Mouse (Mus musculus) CH12.LX (cell line): Measurements from ENCODE around the gene Foxc2. TPM values are rescaled to one million over a fixed set of nuclear protein-coding genes. Genes with fewer than 3 reads are reported as not detected.

Experiments used
- DNase-seq: peaks from one replicate; pipeline ENCODE4 v3.0.0-alpha.2; 2013; ENCODE audit errors: extremely low read depth
- H3K27ac ChIP-seq: 2 replicates; pipeline ENCODE4 v1.5.1; 2012; ENCODE audit warnings: low read depth, mild to moderate bottlenecking, control low read depth, moderate library complexity; ENCODE audit not compliant: insufficient read depth
- H3K27me3 ChIP-seq: replicated peaks from 2 replicates; pipeline ENCODE3; 2012; ENCODE audit warnings: inconsistent platforms
- H3K36me3 ChIP-seq, 2 experiments: replicated peaks in 1 of 2; 2 replicates each; pipeline versions ENCODE3 to v1.6.1; 2012; ENCODE audit warnings: inconsistent platforms in 1 of 2, low read length in 1 of 2, mild to moderate bottlenecking in 1 of 2, mixed read lengths in 1 of 2, moderate library complexity in 1 of 2; ENCODE audit not compliant: control insufficient read depth in 1 of 2, insufficient read depth in 1 of 2
- H3K4me1 ChIP-seq, 2 experiments: 2 replicates each; pipeline ENCODE4 v1.6.1; 2012; ENCODE audit warnings: inconsistent platforms in 1 of 2, moderate library complexity in 1 of 2; ENCODE audit not compliant: insufficient read depth in 2 of 2, control insufficient read depth in 1 of 2
- H3K4me2 ChIP-seq: 2 replicates; pipeline ENCODE4 v1.6.1; 2012; ENCODE audit warnings: low read depth, mild to moderate bottlenecking, control low read depth; ENCODE audit not compliant: poor library complexity, insufficient read depth, severe bottlenecking
- H3K4me3 ChIP-seq, 3 experiments: fragments of 150-350 bp in 1 of 3; sonication (generic) in 1 of 3; replicated peaks in 1 of 3; 2 replicates each; pipeline versions ENCODE3 to v1.5.1; 2011 to 2012; ENCODE audit warnings: low read depth in 2 of 3, low read length in 2 of 3, mild to moderate bottlenecking in 2 of 3, moderate library complexity in 2 of 3, control low read depth in 1 of 3, improper control_type of control experiment in 1 of 3, inconsistent platforms in 1 of 3, mixed read lengths in 1 of 3; ENCODE audit not compliant: poor library complexity in 1 of 3
- H3K79me2 ChIP-seq: replicated peaks from 2 replicates; pipeline ENCODE4 v1.6.1; 2012; ENCODE audit warnings: mild to moderate bottlenecking, moderate library complexity; ENCODE audit not compliant: control insufficient read depth, poor library complexity, insufficient read depth, severe bottlenecking; ENCODE audit errors: extremely low read depth
- H3K9ac ChIP-seq: 2 replicates; pipeline ENCODE4 v1.6.1; 2012; ENCODE audit warnings: low read depth, mild to moderate bottlenecking, control low read depth, moderate library complexity; ENCODE audit not compliant: insufficient read depth
- H3K9me3 ChIP-seq: replicated peaks from 2 replicates; pipeline ENCODE3; 2012; ENCODE audit warnings: low read length, inconsistent platforms, mixed read lengths
- BHLHE40 ChIP-seq: IDR thresholded peaks from 2 replicates; pipeline ENCODE4 v1.6.1; 2011; ENCODE audit warnings: mild to moderate bottlenecking, low read depth, low read length, improper control_type of control experiment
- CHD1 ChIP-seq: IDR thresholded peaks from 2 replicates; pipeline ENCODE4 v1.6.1; 2012; ENCODE audit warnings: low read depth, low read length, improper control_type of control experiment, inconsistent platforms
- CHD2 ChIP-seq: IDR thresholded peaks from 2 replicates; pipeline ENCODE4 v1.6.1; 2011; ENCODE audit warnings: low read length, improper control_type of control experiment
- CTCF ChIP-seq, 2 experiments: IDR thresholded peaks in 1 of 2; conservative IDR thresholded peaks in 1 of 2; 2 replicates each; pipeline ENCODE4 v1.5.1; 2011 to 2012; ENCODE audit warnings: low read depth in 2 of 2, low read length in 2 of 2, improper control_type of control experiment in 1 of 2, inconsistent platforms in 1 of 2, mild to moderate bottlenecking in 1 of 2, moderate library complexity in 1 of 2
- GABPA ChIP-seq: IDR thresholded peaks from 2 replicates; pipeline ENCODE4 v1.6.1; 2012; ENCODE audit warnings: low read depth, low read length, improper control_type of control experiment, inconsistent platforms; ENCODE audit not compliant: insufficient replicate concordance
- HCFC1 ChIP-seq: IDR thresholded peaks from 2 replicates; pipeline ENCODE4 v1.6.1; 2012; ENCODE audit warnings: low read depth, mild to moderate bottlenecking, inconsistent platforms, low read length, improper control_type of control experiment
- IRF4 ChIP-seq: IDR thresholded peaks from 2 replicates; pipeline ENCODE4 v1.6.1; 2014; ENCODE audit warnings: low read depth, mild to moderate bottlenecking, inconsistent platforms, low read length, improper control_type of control experiment
- JUN ChIP-seq: IDR thresholded peaks from 2 replicates; pipeline ENCODE4 v1.6.1; 2011; ENCODE audit warnings: low read depth, mild to moderate bottlenecking, low read length, improper control_type of control experiment, moderate library complexity; ENCODE audit not compliant: insufficient read depth
- KAT2A ChIP-seq: IDR thresholded peaks from 2 replicates; pipeline ENCODE4 v1.6.1; 2012; ENCODE audit warnings: low read length, improper control_type of control experiment, inconsistent platforms; ENCODE audit not compliant: insufficient replicate concordance
- MAFK ChIP-seq: IDR thresholded peaks from 2 replicates; pipeline ENCODE4 v1.6.1; 2011; ENCODE audit warnings: low read length, improper control_type of control experiment; ENCODE audit not compliant: insufficient replicate concordance
- MAX ChIP-seq: IDR thresholded peaks from 2 replicates; pipeline ENCODE4 v1.6.1; 2011; ENCODE audit warnings: low read length, improper control_type of control experiment
- MAZ ChIP-seq: IDR thresholded peaks from 2 replicates; pipeline ENCODE4 v1.6.1; 2012; ENCODE audit warnings: low read depth, mild to moderate bottlenecking, inconsistent platforms, low read length, improper control_type of control experiment, moderate library complexity
- MEF2A ChIP-seq: IDR thresholded peaks from 2 replicates; pipeline ENCODE4 v1.6.1; 2014; ENCODE audit warnings: low read depth, mild to moderate bottlenecking, inconsistent platforms, low read length, improper control_type of control experiment, borderline replicate concordance
- MXI1 ChIP-seq: IDR thresholded peaks from 2 replicates; pipeline ENCODE4 v1.6.1; 2011; ENCODE audit warnings: mild to moderate bottlenecking, low read depth, low read length, improper control_type of control experiment
- NELFE ChIP-seq: IDR thresholded peaks from 2 replicates; pipeline ENCODE4 v1.6.1; 2011; ENCODE audit warnings: low read depth, low read length, improper control_type of control experiment
- NRF1 ChIP-seq: IDR thresholded peaks from 2 replicates; pipeline ENCODE4 v1.6.1; 2014; ENCODE audit warnings: low read depth, mild to moderate bottlenecking, inconsistent platforms, low read length, improper control_type of control experiment, moderate library complexity
- POLR2A ChIP-seq: IDR thresholded peaks from 2 replicates; pipeline ENCODE4 v1.6.1; 2011; ENCODE audit warnings: low read depth, mild to moderate bottlenecking, improper control_type of control experiment, low read length
- POLR2AphosphoS2 ChIP-seq: IDR thresholded peaks from 2 replicates; pipeline ENCODE4 v1.6.1; 2011; ENCODE audit warnings: low read depth, low read length, improper control_type of control experiment
- RAD21 ChIP-seq: IDR thresholded peaks from 2 replicates; pipeline ENCODE4 v1.6.1; 2011; ENCODE audit warnings: low read depth, mild to moderate bottlenecking, low read length, improper control_type of control experiment, moderate library complexity
- RCOR1 ChIP-seq: conservative IDR thresholded peaks from 2 replicates; pipeline ENCODE4 v1.6.1; 2012; ENCODE audit warnings: low read depth, mild to moderate bottlenecking, inconsistent platforms, low read length, improper control_type of control experiment
- SIN3A ChIP-seq: IDR thresholded peaks from 2 replicates; pipeline ENCODE4 v1.6.1; 2012; ENCODE audit warnings: low read length, improper control_type of control experiment, inconsistent platforms
- SMC3 ChIP-seq: IDR thresholded peaks from 2 replicates; pipeline ENCODE4 v1.6.1; 2011; ENCODE audit warnings: low read depth, low read length, improper control_type of control experiment
- TBP ChIP-seq: conservative IDR thresholded peaks from 2 replicates; pipeline ENCODE4 v1.6.1; 2011; ENCODE audit warnings: low read depth, low read length, improper control_type of control experiment
- UBTF ChIP-seq: IDR thresholded peaks from 2 replicates; pipeline ENCODE4 v1.6.1; 2012; ENCODE audit warnings: low read depth, mild to moderate bottlenecking, inconsistent platforms, low read length, improper control_type of control experiment, moderate library complexity
- USF1 ChIP-seq: IDR thresholded peaks from 2 replicates; pipeline ENCODE4 v1.6.1; 2014; ENCODE audit warnings: low read depth, mild to moderate bottlenecking, inconsistent platforms, low read length, improper control_type of control experiment
- USF2 ChIP-seq: conservative IDR thresholded peaks from 2 replicates; pipeline ENCODE4 v1.6.1; 2011; ENCODE audit warnings: low read depth, low read length, improper control_type of control experiment
- ZMIZ1 ChIP-seq: IDR thresholded peaks from 2 replicates; pipeline ENCODE4 v1.6.1; 2012; ENCODE audit warnings: low read depth, mild to moderate bottlenecking, inconsistent platforms, low read length, improper control_type of control experiment
- ZNF384 ChIP-seq: IDR thresholded peaks from 2 replicates; pipeline ENCODE4 v1.6.1; 2012; ENCODE audit warnings: low read depth, low read length, improper control_type of control experiment, inconsistent platforms
- dilution Hi-C: fragments of 300-500 bp; cut with MboI; formaldehyde crosslinking; loops from 2 replicates; pipeline ENCODE4 v1.14.3; 2020; ENCODE audit warnings: low sequenced_read_pairs; ENCODE audit not compliant: extremely low pct_unique_long_range_greater_than_20kb, extremely low pct_ligation_motif_present
- in situ Hi-C: fragments of 300-500 bp; cut with MboI; formaldehyde crosslinking; loops from 3 replicates; pipeline ENCODE4 v1.14.3; 2019; ENCODE audit warnings: low sequenced_read_pairs, low pct_ligation_motif_present, low pct_unique_long_range_greater_than_20kb, mixed read lengths
- polyA plus RNA-seq: library from polyadenylated mRNA; unstranded; fragments of >175 nt; gene quantifications from 2 replicates; pipeline ENCODE4 v1.2.1, GENCODE M21; 2012; ENCODE audit warnings: low read depth; ENCODE audit not compliant: insufficient read length
- total RNA-seq, 2 experiments: library from RNA; depleted of rRNA; stranded (reverse); fragments of 300-350 nt in 1 of 2; fragments of >200 nt in 1 of 2; gene quantifications; 2 replicates each; pipeline ENCODE4 v1.2.3; 2012 to 2014

The Foxc2 gene
- total and polyA plus RNA-seq, 3 experiments: not detected

- Histone ChIP-seq H3K36me3 (no peaks in the 10 kb centered on the region), H3K4me1 (no peaks in the 10 kb centered on the region), H3K27me3 (peaks cover 94% of the 10 kb centered on the region), H3K9ac (no peak overlapping the region), H3K9me3 (peaks cover 5% of the 10 kb centered on the region), H3K4me2 (no peak overlapping the region), H3K27ac (no peak overlapping the region), H3K4me3 (no peak overlapping the region), H3K79me2 (no peaks in the 10 kb centered on the region)
- in situ Hi-C loops (no loop called here), dilution Hi-C loops (no loop called here)
- TF ChIP-seq TBP: no peak
- TF ChIP-seq POLR2A: no peak
- TF ChIP-seq CTCF (conservative IDR thresholded peaks at IDR 0.05 in 1 of 2, IDR thresholded peaks at IDR 0.05 in 1 of 2; ENCODE audit: low read depth in 2 of 2, low read length in 2 of 2): no peak
- TF ChIP-seq HCFC1: no peak
- TF ChIP-seq ZNF384: no peak
- no peak for TF ChIP-seq MXI1
- TF ChIP-seq SMC3: no peak
- no peak for TF ChIP-seq NRF1
- no peak for TF ChIP-seq USF1
- TF ChIP-seq MAZ: no peak
- no peak for TF ChIP-seq MAX
- TF ChIP-seq UBTF: no peak
- no peak for TF ChIP-seq CHD2
- no peak for TF ChIP-seq KAT2A
- TF ChIP-seq USF2: no peak
- no peak for TF ChIP-seq CHD1
- TF ChIP-seq ZMIZ1: no peak
- TF ChIP-seq JUN: no peak
- DNase-seq: no peak
These were observed 39.4 kb upstream of the Foxc2 start for GRCm38 (mm10) chr8:121076555-121076954.

GRCm38 (mm10) chr8:121078721-121079120 is 37.2 kb upstream of the Foxc2 start:
- no peak for TF ChIP-seq RCOR1
- TF ChIP-seq MEF2A: no peak
- no peak for TF ChIP-seq IRF4
- no peak for TF ChIP-seq GABPA
- TF ChIP-seq POLR2AphosphoS2: no peak
- TF ChIP-seq BHLHE40: no peak
- no peak for TF ChIP-seq NELFE
- TF ChIP-seq MAFK: no peak
- TF ChIP-seq MAX: no peak
- no peak for TF ChIP-seq RAD21
- no peak for TF ChIP-seq ZNF384
- TF ChIP-seq SIN3A: no peak
- TF ChIP-seq MXI1: no peak
- TF ChIP-seq CTCF (conservative IDR thresholded peaks at IDR 0.05 in 1 of 2, IDR thresholded peaks at IDR 0.05 in 1 of 2; ENCODE audit: low read depth in 2 of 2, low read length in 2 of 2): no peak
- TF ChIP-seq POLR2A: no peak
- Histone ChIP-seq H3K9ac (no peak overlapping the region), H3K4me3 (no peak overlapping the region), H3K9me3 (peaks cover 20% of the 10 kb centered on the region), H3K27me3 (peaks cover 83% of the 10 kb centered on the region), H3K4me1 (no peaks in the 10 kb centered on the region), H3K27ac (no peak overlapping the region), H3K4me2 (no peak overlapping the region), H3K79me2 (no peaks in the 10 kb centered on the region), H3K36me3 (no peaks in the 10 kb centered on the region)
- no peak for DNase-seq
- dilution Hi-C loops (no loop called here), in situ Hi-C loops (no loop called here)
